Mouse (Mus musculus) adrenal gland, postnatal 14 days (tissue): Measurements from ENCODE around the gene Lifr. TPM values are rescaled to one million over a fixed set of nuclear protein-coding genes. Genes with fewer than 3 reads are reported as not detected.

Source experiments
- DNase-seq: peaks from one replicate; pipeline ENCODE4 v3.0.0; 2021; ENCODE audit warnings: mixed read lengths
- long read RNA-seq, 2 experiments: library from polyadenylated mRNA; stranded (forward); transcript quantifications; one replicate each; pipeline ENCODE4 v2.0.0; 2021
- total RNA-seq: library from RNA; stranded (reverse); gene quantifications from 2 replicates; pipeline ENCODE4 v1.2.3, GENCODE M21; 2021

The Lifr gene
- 78.0 and 79.5 TPM in 2 replicates for total RNA-seq
- long read RNA-seq, experiment 1, full-length matches to known transcripts, result 1 of 16 reads
- long read RNA-seq, experiment 1, partial matches to known transcripts, result 7 of 16 reads
- long read RNA-seq, experiment 1, other reads (novel, unspliced or antisense), result 8 of 16 reads
- long read RNA-seq, experiment 2, partial matches to known transcripts, result 8 of 25 reads
- long read RNA-seq, experiment 2, other reads (novel, unspliced or antisense), result 14 of 25 reads

DNA sequence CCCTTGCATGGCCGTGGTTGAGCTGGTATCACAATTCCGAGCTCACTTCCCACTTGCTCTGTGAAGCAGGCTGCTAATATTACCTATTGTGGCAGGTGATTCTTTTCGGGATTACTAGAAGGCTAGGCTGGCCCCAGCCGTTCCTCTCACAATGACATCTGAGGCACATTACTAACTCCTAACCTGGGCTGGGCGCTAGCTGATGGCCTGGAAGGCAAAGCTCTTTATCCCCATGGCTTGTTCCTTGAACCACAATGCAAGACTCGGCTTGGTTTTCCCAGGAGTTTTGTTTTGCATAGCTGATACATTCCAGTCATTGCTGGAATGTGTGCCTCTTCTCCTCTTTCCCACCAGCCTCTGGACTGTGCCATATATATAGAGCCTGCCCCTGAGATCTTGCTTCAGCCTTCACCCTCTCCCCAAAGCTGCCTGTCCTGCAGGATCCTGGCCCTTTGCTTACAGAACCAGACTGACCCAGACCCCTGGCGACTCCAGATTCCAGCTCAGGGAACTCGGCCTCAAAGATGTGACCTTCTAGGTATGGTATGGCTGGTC, at the start of gene Lifr:
Lifr (plus strand) TSS at position 404 of the 555 bp plus-strand sequence.
- DNase-seq, result no peak

GRCm38 (mm10) chr15:7044081-7044749, 46.2 kb upstream of the Lifr start:
- DNase-seq, result no peak

DNA sequence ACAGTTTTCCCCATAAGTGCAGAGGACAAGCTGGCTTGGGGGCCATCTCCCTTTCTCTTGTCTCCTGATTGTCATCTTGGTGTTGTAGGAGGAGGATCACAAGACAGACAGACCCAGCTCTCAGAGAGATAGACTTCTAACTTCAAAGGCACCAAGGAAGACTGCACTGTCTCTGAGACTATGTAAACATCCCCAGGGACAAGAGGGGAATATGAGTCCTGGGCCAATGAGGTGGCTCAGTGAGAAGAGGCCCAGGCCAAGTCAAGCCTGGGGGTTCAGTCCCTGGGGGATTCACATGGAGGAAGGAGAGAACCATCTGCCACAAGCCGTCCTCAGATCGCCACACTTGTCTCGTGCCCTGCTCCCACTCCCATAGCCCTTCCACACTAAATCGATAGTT, 45.4 kb upstream of the Lifr start:
- no peak for DNase-seq

GRCm38 (mm10) chr15:7047931-7048330, 42.5 kb upstream of the Lifr start:
- peak; percentile 6 for DNase-seq

- no peak for DNase-seq
Measured at GRCm38 (mm10) chr15:7048916-7049315, 41.5 kb upstream of the Lifr start.

GRCm38 (mm10) chr15:7051666-7052065, 38.7 kb upstream of the Lifr start:
- DNase-seq, result no peak

DNA sequence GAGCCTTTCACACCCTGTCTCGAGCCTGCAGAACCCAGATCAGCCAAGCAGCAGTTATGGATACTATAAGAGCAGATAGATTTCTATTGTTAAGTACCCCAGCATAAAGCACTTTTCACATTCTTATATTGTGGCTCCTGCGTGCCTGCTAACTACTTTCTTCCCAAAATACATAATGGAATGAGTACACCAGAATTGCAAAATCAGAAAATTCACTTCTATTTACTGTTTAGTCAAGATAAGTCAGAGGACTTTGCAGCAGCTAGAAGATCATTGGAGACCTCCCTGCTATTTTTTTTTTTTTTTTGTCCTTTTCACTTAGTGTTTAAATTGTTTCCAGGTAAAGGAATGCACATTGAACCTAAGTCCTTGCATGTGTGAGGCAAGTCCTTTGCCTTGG, 38.3 kb upstream of the Lifr start:
- DNase-seq, result no peak

GRCm38 (mm10) chr15:7056851-7057250, 33.6 kb upstream of the Lifr start:
- DNase-seq, result no peak

DNA sequence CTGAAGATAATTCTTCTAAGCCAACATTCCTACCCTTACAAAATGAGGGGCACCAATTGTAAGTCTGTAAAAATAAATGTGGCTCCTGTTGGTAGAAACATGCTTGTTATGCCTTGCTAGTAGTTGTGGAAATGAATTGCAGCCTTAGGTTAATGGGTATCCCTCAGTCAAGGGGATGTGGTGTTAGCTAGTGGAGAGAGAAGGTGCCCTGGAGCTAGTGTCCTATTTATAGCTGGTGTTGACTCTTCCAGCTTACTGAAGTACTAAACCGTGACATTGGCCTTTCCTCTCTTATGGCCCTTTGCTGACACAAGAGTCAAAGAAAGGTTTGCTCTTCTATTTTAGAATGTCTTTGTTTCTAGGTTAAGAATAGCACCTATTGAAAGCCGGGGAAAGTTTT, 29.9 kb upstream of the Lifr start:
- DNase-seq, result no peak

DNA sequence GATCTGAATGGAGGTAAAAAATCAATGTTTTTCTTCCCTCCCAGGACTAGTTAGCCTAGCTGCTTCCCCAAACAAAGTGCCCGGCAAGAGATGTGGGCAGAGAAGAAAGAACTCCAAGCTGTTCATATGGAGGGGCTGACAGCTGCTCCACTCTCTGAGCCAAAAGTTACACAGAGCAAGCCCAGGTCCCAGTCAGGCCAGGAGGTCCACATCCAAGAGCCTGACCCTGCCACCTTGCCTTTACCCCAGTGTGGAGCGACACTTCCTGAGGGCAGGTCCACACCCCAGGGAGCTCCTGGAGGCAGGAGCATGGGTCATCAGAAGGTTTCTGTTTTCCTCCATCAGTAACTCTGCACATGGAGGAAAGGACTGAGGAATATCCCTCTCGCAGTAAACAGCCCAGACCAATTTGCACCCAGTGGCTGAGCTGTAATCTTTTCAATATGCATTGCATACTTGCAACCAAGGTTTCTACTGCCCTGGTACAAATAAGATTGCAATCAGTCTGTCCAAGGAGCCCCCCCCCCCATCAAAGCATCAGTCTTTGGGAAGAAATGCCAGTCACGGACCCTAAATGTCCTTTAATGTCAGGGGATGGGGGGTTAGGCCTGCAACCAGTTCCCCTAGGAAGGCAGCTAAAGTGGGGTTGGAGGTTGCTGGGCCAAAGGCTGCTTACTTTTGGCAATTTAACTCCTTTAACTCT, 28.3 kb upstream of the Lifr start:
- DNase-seq, result no peak

DNA sequence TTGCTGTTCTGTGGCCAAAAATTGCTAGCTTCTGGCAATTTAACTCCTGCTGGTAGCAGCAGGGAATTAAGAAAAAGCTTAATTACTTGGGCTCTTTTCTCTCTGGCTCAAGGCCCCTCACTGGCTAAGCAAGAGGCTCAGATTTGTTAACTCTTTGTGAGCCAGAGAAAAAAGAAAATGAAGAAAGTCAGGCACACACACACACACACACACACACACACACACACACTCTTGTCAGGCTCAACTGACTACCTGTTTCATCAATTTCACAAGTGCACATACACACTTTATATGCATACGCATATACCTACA, 27.8 kb upstream of the Lifr start:
- DNase-seq, result no peak

DNA sequence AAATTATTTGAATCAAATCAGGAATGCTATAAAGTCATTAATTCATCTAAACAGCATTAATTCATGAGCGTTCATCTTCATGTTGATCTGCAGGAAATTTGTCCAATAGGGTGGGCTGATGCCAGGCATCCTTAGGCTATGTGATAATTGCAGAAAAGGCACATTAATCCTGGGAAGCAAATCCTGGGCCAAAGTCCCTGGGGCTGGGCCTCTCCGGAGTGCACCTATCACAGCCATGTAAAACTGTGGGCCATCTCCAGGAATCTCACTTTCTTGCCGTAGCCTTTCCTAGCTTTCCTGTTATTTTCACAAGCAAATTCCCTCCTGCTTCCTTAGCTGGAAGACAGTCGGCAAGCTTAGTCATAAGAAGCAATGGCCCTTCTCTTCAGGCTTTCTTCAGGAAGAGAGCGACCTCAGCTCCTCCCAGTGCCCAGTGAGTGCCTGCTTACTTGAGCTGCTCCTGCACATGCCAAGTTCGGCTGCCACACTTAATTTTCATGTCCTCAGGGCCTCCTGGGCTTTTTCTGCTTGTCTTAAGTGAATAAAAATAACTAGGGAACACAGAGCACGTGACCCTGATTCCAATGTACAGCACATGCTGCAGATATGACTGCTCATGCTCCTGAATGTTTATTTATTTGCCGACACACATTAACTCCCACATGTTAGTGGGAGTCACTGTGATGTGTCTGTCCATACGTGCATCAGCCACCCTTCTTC, 26.7 kb upstream of the Lifr start:
- DNase-seq, result no peak

DNA sequence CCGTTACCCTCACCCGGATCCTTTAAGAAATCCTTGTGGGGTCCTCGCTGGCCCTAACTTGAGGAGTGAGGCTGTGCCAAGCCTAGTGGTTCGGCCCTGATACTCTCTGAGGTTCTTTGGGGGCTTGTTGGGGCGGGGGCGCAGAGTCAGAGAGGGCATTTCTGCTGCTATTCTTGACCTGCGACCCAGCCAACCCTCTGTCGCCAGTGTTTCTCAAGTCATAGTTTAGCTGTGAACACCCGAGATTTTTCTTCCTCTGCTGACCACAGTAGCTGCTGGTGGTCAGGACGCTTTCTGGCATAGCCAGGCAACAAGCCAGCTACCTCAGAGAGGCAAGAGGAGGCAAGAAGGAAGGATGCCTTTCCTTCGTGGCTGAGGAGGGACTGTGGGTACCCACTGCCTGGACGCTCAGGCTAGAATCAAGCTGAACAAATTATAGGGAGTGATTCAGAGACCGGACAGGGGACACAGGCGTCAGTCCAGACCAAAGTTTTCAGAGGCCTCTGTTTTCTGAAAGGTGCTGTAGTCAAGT, 25.4 kb upstream of the Lifr start:
- no peak for DNase-seq

DNA sequence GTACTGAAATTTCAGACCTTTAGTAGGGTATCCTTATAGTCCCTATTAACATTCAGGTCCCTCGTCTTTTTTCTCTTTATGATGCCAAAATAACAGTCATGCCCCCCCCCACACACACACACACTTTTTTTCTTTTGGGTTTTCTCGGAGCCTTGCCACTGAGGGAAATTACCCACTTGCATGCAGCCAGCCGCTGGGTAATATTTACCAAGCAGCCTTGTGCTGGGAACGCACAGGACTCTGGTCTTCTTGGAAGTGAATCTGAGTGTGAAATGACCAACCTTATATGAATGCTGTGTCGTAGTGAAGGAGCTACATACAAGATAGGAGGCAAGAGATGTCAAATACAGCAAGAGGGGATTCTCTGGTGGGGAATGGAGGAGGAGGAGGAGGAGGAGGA, 24.8 kb upstream of the Lifr start:
- DNase-seq, result no peak

DNA sequence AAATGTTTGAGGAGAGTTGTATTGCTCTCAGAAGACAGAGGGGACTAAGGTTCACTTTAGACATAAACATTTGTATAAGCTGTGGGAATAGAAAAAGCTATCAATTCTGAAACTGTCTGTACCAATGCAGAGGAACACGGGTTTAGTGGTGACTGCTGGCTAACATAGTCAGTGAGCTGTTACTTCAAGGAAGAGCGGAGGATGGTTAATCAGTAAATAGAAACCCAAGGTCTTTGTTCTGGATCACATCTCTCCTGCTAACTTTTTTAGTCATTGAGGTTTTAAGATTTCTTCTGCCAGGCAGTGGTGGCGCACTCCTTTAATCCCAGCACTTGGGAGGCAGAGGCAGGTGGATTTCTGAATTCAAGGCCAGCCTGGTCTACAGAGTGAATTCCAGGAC, 23.7 kb upstream of the Lifr start:
- no peak for DNase-seq

DNA sequence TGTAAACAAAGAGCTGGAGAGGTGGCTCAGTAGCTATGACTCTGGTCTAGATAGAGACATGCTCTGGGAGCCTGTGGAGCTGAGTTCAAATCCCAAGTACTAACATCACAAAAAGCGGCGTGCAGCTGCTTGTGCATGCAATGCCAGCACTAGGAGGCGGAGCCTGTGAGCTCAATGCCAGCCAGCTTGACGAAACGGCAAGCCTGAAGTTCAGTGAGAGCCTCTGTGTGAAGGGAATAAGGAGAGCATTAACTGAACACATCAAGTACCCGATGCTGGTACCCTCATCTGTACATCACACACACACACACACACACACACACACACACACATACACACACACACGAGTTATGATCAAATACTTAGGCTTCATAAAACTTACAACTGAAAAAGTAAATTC, 21.0 kb upstream of the Lifr start:
- peak; percentile 31 for DNase-seq

DNA sequence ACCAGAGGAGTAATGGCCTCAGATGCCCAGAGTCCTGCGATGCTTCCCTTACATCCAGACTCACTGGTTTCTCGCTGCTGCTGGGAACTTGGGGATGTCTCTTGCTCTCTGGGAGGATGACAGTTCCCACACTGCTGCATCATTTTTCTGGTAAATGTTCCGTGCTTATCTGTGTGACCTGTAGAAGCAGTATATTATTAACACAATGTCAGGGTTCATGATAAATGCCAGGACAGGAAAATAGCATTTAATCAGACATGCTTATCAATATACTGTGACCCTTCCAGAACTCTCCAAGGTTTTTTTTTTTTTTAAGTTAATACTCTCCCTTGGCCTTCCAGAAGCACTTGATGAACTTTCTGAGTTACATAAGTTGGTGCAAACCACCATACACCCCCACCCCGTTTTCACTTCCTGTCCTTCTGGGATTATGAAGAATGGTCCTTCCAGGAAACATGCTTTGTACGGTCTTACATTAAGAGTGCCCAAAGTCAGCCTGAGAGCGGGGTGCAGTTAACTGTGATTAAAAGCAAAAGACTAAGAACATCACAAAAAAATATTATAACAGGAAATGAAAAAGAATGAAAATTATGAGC, 20.1 kb upstream of the Lifr start:
- no peak for DNase-seq

DNA sequence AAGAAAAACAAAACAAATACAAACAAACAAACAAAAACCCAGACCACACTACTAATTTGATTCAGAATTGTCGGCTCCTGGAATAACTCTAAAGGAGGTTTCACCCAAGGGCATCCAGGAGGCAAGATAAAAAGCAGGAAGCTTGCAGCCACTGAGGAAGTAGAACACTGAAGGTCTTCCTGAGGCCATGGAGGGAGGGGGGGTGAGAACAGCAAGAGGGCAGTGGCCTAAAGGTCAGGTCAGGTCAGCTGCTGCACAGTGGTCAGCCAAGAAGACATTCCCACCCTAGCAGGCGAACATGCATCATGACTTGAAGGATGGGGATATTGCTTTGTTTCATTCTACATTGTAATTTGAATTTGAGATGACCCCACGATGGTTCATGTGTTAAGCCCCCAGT, 17.1 kb upstream of the Lifr start:
- peak; percentile 33 for DNase-seq

DNA sequence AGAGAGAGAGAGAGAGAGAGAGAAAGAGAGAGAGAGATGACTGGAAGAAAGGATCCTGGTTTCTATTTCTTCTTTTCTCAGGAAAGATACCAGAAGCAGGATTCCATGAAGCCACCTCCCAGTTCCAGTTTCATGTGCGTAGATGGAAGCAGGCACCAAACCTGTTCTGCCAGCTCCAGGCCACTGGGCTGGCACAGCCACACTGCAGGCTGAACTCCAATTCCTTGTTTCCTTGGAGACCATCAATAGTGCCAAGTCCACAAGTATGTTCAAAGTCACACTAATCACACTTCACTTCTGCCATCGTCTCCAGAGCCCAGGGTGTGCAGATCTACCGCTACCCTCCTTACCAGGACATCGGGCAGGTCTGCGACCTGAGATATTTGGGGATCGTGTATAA, 15.2 kb upstream of the Lifr start:
- DNase-seq, result peak; percentile 49

DNA sequence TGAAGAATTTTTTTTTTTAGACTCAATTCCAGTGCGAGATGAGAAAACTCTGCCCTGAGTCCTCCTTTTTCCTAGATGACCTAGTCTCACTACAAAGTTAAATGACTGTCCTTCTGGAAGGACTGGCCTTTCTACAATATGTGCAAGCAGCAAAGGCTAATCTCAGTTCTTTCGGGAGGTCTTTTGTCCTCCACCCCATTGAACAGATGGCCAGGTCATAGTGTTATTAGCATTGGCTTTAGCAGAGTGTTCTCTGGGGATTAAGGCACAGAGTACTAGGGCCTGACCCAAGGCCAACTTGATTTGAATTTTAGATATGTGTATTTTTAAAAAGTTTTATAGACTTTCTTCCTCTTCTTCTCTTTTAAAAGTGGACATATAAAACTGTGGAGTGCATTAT, 12.1 kb upstream of the Lifr start:
- DNase-seq, result no peak

GRCm38 (mm10) chr15:7079631-7080337, 10.6 kb upstream of the Lifr start:
- no peak for DNase-seq
